Mouse (Mus musculus) hindbrain, embryonic 13.5 days (tissue): Measurements from ENCODE around the gene Aldh1b1. TPM values are rescaled to one million over a fixed set of nuclear protein-coding genes. Genes with fewer than 3 reads are reported as not detected.

Source experiments
- ATAC-seq: fragments of 200-750 bp; cut with Nextera tagmentation; 2 replicates; pipeline ENCODE4 v1.8.0; 2017; ENCODE audit warnings: moderate TSS enrichment; ENCODE audit not compliant: low FRiP score
- H3K27ac ChIP-seq: fragments of 300-500 bp; sonication (generic); 2 replicates; pipeline ENCODE4 v1.5.1; 2015; ENCODE audit warnings: inconsistent platforms, mild to moderate bottlenecking, moderate library complexity
- H3K27me3 ChIP-seq: fragments of 300-500 bp; sonication (generic); 2 replicates; pipeline ENCODE4 v1.6.1; 2015; ENCODE audit warnings: mild to moderate bottlenecking, inconsistent platforms
- H3K36me3 ChIP-seq: fragments of 300-500 bp; sonication (generic); 2 replicates; pipeline ENCODE4 v1.6.1; 2015; ENCODE audit warnings: mild to moderate bottlenecking, inconsistent platforms
- H3K4me1 ChIP-seq: fragments of 300-500 bp; sonication (generic); replicated peaks from 2 replicates; pipeline ENCODE4 v1.6.1; 2015; ENCODE audit warnings: inconsistent platforms
- H3K4me2 ChIP-seq: fragments of 300-500 bp; sonication (generic); 2 replicates; pipeline ENCODE4 v1.6.1; 2015; ENCODE audit warnings: inconsistent platforms, mild to moderate bottlenecking, moderate library complexity
- H3K4me3 ChIP-seq: fragments of 300-500 bp; sonication (generic); 2 replicates; pipeline ENCODE4 v1.5.1; 2015; ENCODE audit warnings: mild to moderate bottlenecking, inconsistent platforms
- H3K9ac ChIP-seq: fragments of 300-500 bp; sonication (generic); 2 replicates; pipeline ENCODE4 v1.6.1; 2015; ENCODE audit warnings: mild to moderate bottlenecking, inconsistent platforms
- H3K9me3 ChIP-seq: fragments of 300-500 bp; sonication (generic); 2 replicates; pipeline ENCODE4 v1.6.1; 2016; ENCODE audit warnings: inconsistent platforms
- WGBS: fragments of 180-500 bp; shearing (Covaris S2); methylation state at CpG from one replicate; pipeline ENCODE4 v1.1.7; 2015; 5-methylcytosine and 5-hydroxymethylcytosine counted together
- polyA plus RNA-seq: library from polyadenylated mRNA; unstranded; fragments of >200 nt; fragmentation: Nextera tagmentation; extraction: Ambion mirVana; gene quantifications from 2 replicates; pipeline ENCODE4 v1.2.1, GENCODE M21; 2015

The Aldh1b1 gene
- polyA plus RNA-seq, 1 experiment from 2014 or later, result 18.0 TPM

DNA sequence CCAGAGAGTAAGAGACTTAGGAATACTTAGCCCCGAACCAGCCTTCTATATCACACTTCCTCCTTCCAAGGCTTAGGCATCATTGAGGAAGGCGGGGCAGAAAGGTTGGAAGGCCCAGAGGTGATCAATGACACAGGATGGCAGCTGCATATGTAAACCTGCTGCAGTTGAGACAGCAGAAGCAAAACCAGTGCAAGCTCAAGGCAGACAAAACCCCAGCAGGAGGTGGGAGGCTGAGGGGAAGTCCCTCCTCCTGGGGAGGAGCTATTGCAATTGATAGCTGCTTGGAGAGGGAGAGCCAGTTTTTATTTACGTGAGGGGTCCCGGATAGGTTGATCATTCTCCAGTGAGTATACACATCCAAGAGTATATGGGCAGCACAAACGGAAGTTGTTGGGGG is 34.6 kb downstream of the Aldh1b1 start:
- WGBS, result 35% methylated on average over 5 of the region's 5 CpGs
- Histone ChIP-seq H3K27ac (no peak overlapping the region), H3K4me2 (no peak overlapping the region), H3K9me3 (no peaks in the 10 kb centered on the region), H3K27me3 (0 out of 2 replicates have a peak, but pooled peaks cover 3% of the 10 kb centered on the region), H3K4me3 (no peak overlapping the region), H3K36me3 (no peaks in the 10 kb centered on the region), H3K4me1 (peaks cover 41% of the 10 kb centered on the region), H3K9ac (no peak overlapping the region)
- ATAC-seq, result no peak

GRCm38 (mm10) chr4:45844355-45844754 is 45.5 kb downstream of the Aldh1b1 start:
- 0 out of 2 replicates have a peak, but pooled peaks cover 4% of the 10 kb centered on the region for H3K27me3 ChIP-seq
- 43% methylated on average over 14 of the region's 14 CpGs for WGBS
- no peak for ATAC-seq
- H3K4me3 ChIP-seq, result no peak overlapping the region
- H3K4me2 ChIP-seq, result no peak overlapping the region
- no peaks in the 10 kb centered on the region for H3K9me3 ChIP-seq
- no peak overlapping the region for H3K27ac ChIP-seq
- 0 out of 2 replicates have a peak, but pooled peaks cover 6% of the 10 kb centered on the region for H3K4me1 ChIP-seq
- no peak overlapping the region for H3K9ac ChIP-seq
- H3K36me3 ChIP-seq, result no peaks in the 10 kb centered on the region

GRCm38 (mm10) chr4:45846263-45846662 is 47.4 kb downstream of the Aldh1b1 start:
- 89% methylated on average over 2 of the region's 2 CpGs for WGBS
- Histone ChIP-seq H3K9ac (no peak overlapping the region), H3K4me3 (no peak overlapping the region), H3K27ac (no peak overlapping the region), H3K36me3 (no peaks in the 10 kb centered on the region), H3K4me2 (no peak overlapping the region), H3K9me3 (no peaks in the 10 kb centered on the region), H3K4me1 (0 out of 2 replicates have a peak, but pooled peaks cover 9% of the 10 kb centered on the region), H3K27me3 (0 out of 2 replicates have a peak, but pooled peaks cover 4% of the 10 kb centered on the region)
- no peak for ATAC-seq

DNA sequence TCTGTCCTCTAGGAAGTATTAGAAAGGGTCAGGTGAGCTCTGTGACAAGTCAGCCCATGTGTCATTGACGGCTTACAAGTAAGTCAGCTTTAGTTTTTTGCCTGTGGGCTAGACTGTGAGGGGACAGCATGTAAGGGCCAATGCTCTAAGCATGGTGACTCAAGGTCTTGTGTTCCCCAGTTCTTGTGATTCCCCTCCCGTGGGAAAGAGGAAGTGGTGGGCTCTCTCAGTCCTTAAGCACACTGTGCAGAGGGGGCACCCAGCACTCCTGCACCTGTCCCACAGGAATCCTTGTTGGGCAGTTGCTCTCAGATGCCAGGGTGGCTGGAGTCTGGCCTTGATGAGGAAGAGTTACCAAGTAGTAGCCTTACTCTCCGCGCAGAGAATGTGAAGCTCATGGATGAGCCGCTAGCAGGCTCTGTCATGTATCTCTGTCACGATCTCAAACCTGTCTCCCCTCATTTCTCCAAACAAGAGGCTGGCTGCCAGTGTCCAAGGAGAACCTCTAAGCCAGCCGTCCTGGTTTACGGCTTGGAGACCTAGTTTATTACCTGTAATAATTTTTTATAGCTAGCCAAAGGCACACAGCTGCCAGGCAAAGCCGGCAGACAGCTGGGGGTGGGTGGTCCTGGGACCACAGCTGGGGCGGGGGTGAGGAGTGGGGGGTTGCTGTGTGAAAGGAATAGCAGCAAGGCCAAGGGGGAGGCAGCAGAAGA is 49.4 kb downstream of the Aldh1b1 start, which contains the start of gene Stra6l:
Gene Stra6l, plus strand, starts transcription at position 556 of the 716 bp plus-strand sequence.
- Histone ChIP-seq H3K27me3 (0 out of 2 replicates have a peak, but pooled peaks cover 10% of the 10 kb centered on the region), H3K4me2 (no peak within 1 kb of the TSS), H3K27ac (no peak within 1 kb of the TSS), H3K4me3 (no peak within 1 kb of the TSS), H3K9ac (no peak within 1 kb of the TSS), H3K36me3 (no peaks in the 10 kb centered on the region), H3K4me1 (0 out of 2 replicates have a peak, but pooled peaks cover 15% of the 10 kb centered on the region), H3K9me3 (no peaks in the 10 kb centered on the region)
- ATAC-seq, result no peak
- WGBS, result 68% methylated on average over 10 of the region's 10 CpGs

GRCm38 (mm10) chr4:45848825-45849156 is 50.0 kb downstream of the Aldh1b1 start:
- H3K4me1 ChIP-seq, result 0 out of 2 replicates have a peak, but pooled peaks cover 15% of the 10 kb centered on the region
- no peak overlapping the region for H3K4me3 ChIP-seq

DNA sequence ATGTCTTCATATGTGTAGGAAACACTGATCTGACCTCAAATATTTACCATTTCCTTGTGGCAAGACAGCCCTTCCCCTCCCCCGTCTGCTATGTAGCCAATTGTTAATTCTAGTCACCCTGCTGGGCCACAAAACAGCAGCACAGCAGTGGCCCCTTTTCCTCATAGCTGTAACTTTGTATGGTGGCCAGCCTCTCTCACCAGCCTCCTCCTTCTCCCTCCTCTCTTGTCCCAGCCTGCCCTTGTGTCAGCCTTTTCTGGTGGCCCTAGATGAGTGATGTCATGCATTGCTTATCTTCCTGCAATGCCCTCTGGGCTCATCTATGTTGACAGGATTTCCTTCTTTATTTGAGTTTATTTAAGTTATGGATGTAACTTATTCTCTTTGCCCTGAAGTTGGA is 50.6 kb downstream of the Aldh1b1 start:
- 13% methylated on average over 1 of the region's 1 CpGs for WGBS
- Histone ChIP-seq H3K4me3 (no peak overlapping the region), H3K27ac (no peak overlapping the region), H3K4me2 (no peak overlapping the region), H3K9ac (no peak overlapping the region), H3K4me1 (0 out of 2 replicates have a peak, but pooled peaks cover 13% of the 10 kb centered on the region), H3K27me3 (0 out of 2 replicates have a peak, but pooled peaks cover 12% of the 10 kb centered on the region), H3K9me3 (no peaks in the 10 kb centered on the region), H3K36me3 (no peaks in the 10 kb centered on the region)
- no peak for ATAC-seq

More at GRCm38 (mm10) chr4:45848825-45849156, 50.0 kb downstream of the Aldh1b1 start:
- Histone ChIP-seq H3K4me2 (no peak overlapping the region), H3K27ac (no peak overlapping the region), H3K27me3 (0 out of 2 replicates have a peak, but pooled peaks cover 10% of the 10 kb centered on the region), H3K9ac (no peak overlapping the region), H3K9me3 (no peaks in the 10 kb centered on the region), H3K36me3 (no peaks in the 10 kb centered on the region)
- no peak for ATAC-seq
- WGBS, result 40% methylated on average over 10 of the region's 10 CpGs

DNA sequence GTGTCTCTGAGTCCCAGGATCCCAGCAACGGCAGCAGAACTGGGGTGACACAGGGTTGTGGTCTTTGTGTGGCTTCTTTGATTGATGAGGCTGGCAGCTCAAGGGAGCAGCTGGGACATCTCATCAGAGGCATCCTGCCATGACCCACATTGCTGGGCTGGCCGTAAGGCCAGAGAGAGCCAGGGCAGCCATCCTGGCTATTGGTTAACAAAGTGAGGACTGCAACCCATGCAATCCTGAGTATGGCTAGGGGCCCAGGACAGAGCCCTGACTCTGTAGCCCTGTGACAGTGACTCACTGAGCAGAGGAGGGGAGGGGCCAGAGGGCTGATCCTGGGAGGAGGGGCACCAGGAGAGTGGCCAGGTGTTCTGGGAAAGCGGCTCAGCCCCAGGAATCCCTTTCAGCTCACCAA is 52.8 kb downstream of the Aldh1b1 start:
- H3K4me1 ChIP-seq, result 0 out of 2 replicates have a peak, but pooled peaks cover 11% of the 10 kb centered on the region
- H3K9me3 ChIP-seq, result no peaks in the 10 kb centered on the region
- 15% methylated on average over 3 of the region's 3 CpGs for WGBS
- H3K27me3 ChIP-seq, result peaks cover 17% of the 10 kb centered on the region
- no peak for ATAC-seq
- no peak overlapping the region for H3K4me2 ChIP-seq
- no peak overlapping the region for H3K9ac ChIP-seq
- no peak overlapping the region for H3K27ac ChIP-seq
- no peaks in the 10 kb centered on the region for H3K36me3 ChIP-seq
- no peak overlapping the region for H3K4me3 ChIP-seq

- 84% methylated on average over 15 of the region's 15 CpGs for WGBS
- H3K4me3 ChIP-seq, result no peak overlapping the region
- no peak overlapping the region for H3K27ac ChIP-seq
- 0 out of 2 replicates have a peak, but pooled peaks cover 11% of the 10 kb centered on the region for H3K4me1 ChIP-seq
- no peaks in the 10 kb centered on the region for H3K36me3 ChIP-seq
- no peaks in the 10 kb centered on the region for H3K9me3 ChIP-seq
- peaks cover 14% of the 10 kb centered on the region for H3K27me3 ChIP-seq
- ATAC-seq, result no peak
- H3K4me2 ChIP-seq, result no peak overlapping the region
- H3K9ac ChIP-seq, result no peak overlapping the region
These were observed 54.8 kb downstream of the Aldh1b1 start for GRCm38 (mm10) chr4:45853496-45854246.

Other genes with a start within 250 kb of the Aldh1b1 start
- 50.5 and 67.0 TPM in 2 replicates for gene Igfbpl1, start 27.9 kb downstream of the Aldh1b1 start, polyA plus RNA-seq
- gene Stra6l, start 49.6 kb downstream of the Aldh1b1 start, polyA plus RNA-seq, result 0.82 and 0.92 TPM in 2 replicates
- gene Ccdc180, start 91.3 kb downstream of the Aldh1b1 start, polyA plus RNA-seq, result 0.45 and 0.74 TPM in 2 replicates
- 21.0 and 21.7 TPM in 2 replicates for gene Tdrd7, start 166.3 kb downstream of the Aldh1b1 start, polyA plus RNA-seq
- 1.9 and 2.1 TPM in 2 replicates for gene Tmod1, start 239.9 kb downstream of the Aldh1b1 start, polyA plus RNA-seq